Mouse (Mus musculus) ovary, postnatal 10 days (tissue): ENCODE measurements at regions not wholly inside any gene's neighbourhood (a gene's known extent, or its start where the extent isn't known, plus 50 kb on each side); places are given as distances from the start of the nearest gene placed in this dataset.
"Not testable (repeated sequence)": the region's sequence is repeated elsewhere in the genome, so short reads cannot be mapped to it uniquely, and the experiment has no call there.

Experiments used
- DNase-seq: peaks from one replicate; pipeline ENCODE4 v3.0.0; 2022; ENCODE audit warnings: low spot score

DNA sequence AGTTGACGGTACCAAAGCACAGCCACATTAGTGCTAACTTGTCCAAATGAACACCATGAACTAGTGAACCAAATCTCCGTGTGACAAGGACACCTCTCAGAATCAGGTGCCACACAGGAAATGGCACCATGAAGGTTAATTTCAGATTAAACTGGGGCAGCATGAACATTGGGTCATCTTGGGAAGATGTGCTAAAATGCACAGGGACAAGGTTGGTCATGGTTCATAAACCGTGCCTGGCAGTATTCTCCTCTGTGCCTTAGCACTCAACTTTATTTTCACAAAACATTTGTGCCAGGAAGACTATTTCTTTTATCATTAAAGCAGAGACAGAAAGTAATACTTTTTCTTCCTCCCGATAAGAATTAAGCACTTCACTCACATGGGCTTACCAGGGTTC is 672.6 kb downstream of the Rwdd3 start:
- no peak for DNase-seq

DNA sequence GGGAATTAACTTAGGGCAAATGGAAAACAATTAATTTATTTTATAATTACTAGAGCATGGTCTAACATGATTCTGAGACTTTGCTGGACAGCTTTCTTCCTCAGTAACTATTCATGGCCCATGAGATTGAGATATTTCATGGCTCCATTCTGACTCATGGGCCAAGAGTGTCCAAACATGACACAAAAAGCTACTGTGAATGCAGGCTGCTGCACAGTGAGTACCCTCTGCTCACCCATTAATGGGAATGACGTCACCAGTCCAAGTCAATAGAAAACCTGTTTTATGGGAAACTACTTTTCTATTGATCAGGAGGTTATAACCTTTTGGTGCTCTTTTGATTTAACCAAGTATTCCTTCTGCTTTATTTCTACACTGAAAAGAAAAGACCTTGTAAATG is 693.6 kb downstream of the Rwdd3 start:
- DNase-seq, result no peak

DNA sequence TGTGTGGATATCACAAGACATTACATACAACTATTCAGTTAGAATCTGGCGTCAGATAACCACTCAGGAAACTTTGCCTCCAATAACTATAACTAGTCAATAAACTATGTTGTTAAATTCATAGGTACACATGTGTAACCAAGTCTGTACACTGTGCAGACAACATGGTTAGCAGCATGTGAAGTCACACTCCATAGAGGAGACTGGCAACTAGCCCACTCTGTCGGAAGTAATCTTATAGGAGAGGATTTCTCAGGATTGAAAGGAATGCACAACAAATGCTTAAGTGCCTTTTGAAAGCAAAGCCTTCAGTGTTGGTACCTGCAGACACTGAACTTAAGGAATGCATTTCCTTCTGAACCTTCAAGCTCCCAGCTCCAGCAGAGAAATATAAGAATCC is 693.0 kb upstream of the Ptbp2 start:
- no peak for DNase-seq

DNA sequence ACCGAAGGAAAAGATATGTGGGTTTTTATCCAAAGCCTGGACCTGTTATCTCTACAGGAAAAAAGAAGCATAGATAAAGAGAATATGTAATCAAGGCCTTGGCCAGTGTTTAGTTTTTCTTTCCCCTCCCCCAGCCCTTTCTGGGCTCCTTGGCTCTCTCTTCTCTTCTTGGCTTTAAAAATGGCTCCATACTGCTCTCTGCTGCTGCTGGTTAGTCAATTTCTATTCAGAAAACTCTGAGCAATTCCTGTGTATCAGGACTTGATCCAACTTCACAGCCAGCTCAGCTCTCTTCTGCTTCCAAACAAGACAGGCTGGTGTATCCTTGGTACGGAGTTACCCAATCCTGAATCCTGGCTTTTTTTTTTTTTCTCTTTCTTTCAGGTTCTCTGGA is 689.4 kb upstream of the Ptbp2 start:
- no peak for DNase-seq

DNA sequence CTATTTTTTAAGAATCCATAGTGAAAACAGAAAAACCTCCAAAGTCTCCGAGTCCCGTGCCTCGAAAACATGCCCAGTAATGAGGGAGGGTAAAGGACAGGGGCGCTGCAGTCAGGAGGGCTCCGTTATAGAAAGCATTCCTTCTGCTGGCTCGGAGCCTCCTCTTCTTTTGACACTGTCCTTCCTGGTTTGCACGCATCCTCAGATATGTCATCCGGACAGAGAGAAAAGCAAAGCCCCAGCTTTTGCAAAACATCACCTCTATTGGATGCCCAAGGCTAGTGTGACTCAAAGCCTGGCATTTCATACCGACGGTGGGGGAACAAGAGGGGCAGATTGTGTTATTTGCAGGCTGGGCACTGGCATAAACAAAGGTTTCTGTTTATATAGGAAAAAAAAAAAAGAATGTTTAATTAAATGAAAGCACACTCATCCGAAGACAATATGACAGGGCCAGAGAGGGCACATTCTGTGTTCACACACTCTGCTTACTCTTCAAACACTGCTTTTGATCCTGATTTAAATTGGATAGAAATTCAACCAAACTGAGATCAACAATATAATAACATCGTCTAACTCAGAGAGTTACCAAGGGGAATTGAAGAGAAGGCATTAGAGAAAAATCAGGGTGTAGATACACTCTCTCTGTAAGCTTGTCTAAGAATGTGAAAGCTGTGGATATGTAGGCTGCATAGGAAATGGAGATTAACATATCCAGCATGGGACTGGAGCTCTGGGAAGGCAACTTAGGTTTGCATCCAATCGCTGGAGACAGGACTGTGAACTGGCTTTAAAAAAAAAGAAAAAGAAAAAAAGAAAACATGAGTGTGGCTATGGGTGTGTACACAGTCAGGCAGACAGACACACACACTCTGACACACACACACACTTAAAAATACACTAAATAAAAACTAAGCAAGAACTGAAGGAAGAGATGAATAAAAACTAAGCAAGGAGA is 688.7 kb upstream of the Ptbp2 start:
- no peak for DNase-seq

DNA sequence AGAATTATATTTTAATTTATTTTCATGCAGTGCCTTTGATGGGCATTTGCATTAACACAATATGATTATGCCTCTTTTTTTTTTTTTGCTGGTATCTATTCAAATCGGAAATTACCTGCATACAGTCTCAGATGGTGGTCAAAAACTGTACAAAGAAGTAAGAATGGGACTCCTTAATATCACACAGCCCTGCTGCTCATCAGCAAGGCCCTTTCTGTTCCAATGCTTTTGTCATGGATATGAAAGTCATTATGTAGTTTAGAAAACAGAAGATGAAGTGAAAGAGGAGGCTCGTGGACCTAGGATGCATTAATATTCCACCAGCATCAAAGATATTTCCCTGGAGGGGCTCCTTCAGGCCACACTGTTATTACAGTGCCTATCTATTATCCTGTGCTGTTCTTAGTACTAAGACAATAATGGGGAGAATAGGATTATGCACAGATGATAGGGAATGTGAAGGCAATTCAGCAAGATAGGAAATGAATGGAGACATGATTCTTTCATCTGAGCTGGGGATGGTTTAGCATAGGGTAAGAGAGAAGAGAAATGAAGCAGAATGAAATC is 687.7 kb upstream of the Ptbp2 start:
- no peak for DNase-seq

DNA sequence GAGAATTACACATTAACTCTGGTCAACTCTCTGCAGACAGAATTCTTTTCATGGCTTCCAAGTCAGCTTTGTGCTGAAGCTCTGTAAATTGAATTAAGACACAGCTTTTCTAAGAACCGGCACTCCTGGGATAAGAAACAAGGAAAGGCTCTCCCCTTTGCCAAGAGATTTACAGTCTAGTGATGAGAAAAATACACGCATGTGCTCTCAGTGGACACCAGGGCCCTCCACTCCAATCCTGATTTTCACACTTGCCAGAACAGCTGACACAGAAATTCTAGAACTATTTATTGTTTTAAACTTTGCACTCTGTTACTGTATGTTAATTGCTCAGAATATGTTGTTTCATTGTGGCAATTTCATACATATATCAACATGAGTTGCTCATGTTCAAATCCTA is 684.6 kb upstream of the Ptbp2 start:
- no peak for DNase-seq

DNA sequence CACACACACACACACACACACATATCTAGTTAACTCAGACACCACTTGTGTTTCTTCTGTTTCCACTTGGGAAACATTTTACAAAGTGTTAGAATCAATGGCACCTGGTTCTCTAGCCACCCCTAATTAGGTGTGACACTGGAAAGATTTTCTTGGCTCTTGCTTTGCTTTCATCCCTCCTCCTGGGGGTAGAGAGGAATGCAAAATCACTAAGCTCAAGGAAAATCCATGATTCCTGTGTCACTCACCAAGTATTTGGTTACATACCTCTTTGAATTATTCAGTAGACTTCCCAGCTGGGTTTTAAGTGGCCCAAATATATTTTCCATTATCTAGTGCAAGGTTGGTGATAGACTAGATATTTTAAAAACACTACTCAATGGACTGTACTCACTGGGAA is 676.5 kb upstream of the Ptbp2 start:
- no peak for DNase-seq

DNA sequence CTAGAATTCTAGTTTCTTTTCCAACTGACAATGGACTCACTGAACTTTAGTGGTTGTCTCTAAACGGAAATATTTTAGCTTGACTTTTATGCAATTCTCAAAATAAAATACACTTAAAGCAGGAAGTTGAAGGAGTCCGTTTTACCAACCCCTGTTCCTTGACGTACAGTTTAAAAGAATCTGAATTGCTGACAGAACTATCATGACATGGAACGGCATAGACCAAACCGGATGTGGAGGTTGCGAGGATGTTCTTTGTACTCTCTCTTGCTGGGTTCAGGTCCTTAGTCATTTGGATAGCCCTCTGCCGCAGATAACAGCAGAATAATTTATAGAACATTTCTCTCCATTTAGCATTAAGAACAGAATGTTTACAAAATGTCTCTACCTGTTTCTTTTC is 673.6 kb upstream of the Ptbp2 start:
- DNase-seq, result no peak

DNA sequence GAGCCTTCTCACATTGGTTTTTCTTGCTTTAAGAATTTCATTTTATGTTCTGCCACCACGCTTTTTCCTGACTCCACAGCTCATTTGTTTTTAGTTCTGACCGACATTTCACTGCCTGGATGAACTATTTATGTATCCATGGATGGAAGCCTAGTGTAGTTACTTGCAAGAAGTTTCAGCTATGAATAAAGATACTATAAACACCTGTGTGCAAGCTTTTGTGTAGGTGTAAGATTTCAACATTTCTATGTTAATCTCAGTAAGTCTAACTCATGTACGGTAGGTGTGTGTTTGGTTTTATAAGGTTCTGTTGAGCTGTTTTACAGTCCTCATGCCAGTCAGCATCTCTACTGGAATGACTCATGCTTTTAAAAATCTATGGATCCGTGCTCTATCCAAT is 656.9 kb upstream of the Ptbp2 start:
- DNase-seq, result no peak

DNA sequence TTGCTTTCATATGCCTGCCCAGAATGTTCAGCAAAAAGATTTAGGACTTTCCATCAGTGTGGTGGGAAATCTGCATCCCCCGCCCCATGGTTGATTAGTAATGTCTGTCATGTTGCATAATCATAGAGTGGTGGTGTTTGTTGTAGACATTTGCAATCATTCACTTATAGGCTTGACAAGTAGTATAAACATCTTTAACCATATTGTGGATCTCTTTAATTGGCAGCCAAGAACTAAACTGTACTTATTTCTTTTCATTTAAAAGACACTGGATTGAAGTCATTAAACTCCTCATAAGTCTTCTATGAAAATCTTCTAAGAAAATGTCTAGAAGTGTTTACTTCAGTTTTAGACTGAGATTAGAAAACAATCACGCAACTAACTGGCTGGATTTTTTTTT is 646.0 kb upstream of the Ptbp2 start:
- DNase-seq, result no peak

DNA sequence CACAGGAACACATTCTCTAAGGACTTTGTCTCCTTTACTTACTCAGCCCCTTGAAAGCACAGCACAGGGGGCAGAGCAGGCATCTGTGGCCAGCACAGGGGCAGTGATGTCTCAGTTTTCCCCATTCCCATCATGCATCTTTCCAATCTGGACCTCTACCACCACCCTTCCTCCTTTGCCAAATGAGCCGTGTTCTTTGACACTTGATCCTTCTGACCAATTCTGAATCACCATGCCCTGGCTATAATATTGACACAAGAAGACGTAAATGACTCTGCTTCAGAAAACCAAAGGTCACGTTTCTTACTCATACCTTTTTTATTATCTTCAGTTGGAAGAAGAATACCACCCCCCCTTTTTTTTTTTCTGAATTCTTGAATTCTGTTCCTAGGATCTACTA is 632.4 kb upstream of the Ptbp2 start:
- DNase-seq, result no peak

DNA sequence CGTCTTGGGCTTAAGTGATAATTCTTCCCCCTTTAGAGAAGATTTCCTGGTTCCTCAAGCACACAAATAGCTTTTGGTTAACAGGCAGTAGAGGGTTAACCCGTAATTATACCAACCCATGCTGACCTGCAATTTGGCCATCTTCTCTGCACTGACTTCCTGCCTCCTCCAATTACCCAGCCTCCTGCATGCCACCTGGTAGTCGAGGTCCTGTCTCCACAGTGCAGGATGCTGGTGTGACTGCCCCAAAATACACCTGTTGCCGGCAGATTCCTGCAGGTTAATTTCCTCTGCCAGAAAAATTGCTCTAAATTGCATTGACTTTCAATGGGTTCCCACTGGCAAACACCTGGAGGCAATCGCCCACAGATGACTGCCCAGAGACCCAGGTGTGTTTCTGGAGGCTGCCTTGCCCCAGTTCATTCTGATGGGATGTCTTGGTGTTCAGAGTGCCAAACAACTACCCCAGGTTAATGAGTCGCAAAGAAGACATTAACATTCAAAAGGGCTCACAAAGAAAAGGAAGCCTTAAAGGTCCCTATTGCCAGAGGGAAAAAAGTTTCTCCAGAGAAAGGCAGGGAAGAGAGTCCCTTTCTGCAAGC is 591.5 kb upstream of the Ptbp2 start:
- no peak for DNase-seq

DNA sequence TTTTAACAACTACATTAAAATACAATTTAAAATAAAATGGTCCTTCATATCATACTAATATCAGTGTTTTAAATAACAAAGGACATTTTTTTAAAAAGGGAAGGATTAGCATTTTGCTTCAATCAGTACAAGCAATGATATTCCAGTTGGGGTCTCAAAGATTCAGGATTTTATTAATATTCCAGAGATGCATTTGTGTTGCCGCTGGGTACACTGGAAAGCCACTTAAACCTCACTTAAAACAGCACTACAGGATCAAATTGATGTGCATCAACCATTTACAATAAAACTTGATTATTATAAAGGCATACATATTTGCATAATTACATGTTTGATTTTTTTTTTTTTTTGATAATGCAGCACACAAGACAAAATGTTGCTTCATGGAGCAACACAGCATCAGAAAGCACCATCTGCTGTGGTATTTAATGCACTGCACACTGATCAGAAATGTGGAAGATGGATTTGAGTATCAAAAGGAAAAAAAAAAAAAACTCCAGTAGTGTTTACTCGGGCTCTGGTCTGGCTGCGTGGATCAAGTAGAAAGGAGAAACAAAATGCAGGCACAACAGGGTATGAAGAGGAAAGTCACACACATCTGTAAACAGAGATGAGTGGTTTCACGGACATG is 558.6 kb upstream of the Ptbp2 start:
- no peak for DNase-seq

DNA sequence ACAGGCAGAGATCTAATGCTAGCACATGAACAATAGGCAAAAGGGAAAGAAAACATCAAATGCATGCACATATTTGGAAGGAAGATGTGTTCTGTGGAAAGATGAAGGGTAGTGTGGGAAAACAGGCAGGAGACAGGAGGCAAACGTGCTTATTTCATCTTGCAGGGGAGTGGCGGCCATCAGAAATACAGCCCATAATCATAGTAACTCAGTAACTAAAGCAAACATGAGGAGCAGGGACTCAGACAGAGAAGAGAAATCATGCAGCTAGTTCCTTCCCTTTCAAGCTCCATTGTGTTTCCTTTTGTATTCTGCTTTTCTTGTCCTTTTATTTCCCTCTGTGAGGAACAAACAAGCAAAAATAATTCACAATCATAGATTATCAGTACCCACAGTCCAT is 557.6 kb upstream of the Ptbp2 start:
- DNase-seq, result no peak

DNA sequence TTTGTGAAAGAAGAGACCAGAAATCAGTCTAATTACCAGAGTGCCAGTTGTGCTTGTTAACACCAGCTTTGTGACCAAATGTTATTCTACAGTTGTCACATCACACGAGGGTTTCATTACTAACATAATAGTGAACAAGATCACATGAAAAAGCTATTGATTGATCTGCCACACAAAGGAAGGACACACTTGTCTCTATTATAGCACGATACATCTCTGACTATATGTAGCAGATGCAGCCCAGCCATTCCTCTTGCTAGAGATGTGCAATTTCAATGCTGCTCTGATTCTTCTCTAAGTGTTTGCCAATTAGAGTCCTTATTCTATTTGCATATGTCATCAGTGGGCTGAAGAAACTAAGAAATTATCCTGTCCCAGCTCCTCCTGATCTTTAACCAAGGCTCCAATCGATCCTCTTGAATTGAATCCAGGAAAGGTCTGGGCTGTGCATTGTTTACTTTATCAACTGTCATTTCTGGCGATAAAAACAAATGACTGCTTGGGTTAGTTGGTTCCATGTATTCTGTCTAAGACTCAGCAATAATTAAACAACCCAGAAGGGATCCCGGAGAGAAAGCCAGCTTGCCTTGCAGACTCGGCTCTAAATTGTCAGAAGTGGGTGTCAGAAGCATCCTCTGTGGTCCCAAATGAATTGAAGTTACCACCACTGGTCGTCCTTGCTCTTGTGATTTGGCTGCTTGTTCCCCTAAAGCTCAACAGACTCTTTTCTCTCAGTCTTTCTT is 551.7 kb upstream of the Ptbp2 start:
- no peak for DNase-seq

DNA sequence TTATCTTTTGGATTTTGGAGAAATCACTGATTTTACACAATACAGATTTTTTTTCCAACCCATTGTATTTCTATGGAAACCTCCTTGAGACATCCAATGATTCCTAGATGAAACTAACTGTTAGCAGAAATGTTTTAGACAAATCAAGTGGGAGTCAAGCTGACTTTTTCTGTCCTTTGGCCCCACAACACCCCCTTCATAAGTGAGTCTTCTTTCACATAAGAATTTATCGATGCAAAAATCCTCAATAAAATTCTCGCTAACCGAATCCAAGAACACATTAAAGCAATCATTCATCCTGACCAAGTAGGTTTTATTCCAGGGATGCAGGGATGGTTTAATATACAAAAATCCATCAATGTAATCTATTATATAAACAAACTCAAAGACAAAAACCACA is 522.8 kb upstream of the Ptbp2 start:
- DNase-seq, result not testable (repeated sequence)

DNA sequence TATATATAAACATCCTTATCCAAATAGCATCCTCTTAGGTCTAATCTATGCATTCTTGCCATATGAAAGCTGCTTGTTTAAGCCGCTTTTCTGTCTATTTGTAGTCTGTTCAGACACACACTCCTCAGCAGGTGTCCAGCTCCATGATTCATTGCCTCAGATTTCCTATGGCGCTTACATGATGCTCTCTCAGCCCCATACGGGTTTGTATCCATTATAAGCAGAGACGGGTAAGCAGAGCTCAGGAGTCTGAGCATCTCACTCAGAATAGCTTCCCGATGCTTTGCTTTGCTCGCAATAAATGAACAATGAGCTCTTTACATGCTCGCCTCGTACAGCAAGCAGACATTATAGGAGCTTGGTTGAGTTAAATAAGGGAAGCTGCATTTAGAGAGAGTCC is 521.3 kb upstream of the Ptbp2 start:
- no peak for DNase-seq
